Mouse (Mus musculus) layer of hippocampus, adult 2 months (tissue): ENCODE results near the gene Igsf8. TPM values are rescaled to one million over a fixed set of nuclear protein-coding genes. Genes with fewer than 3 reads are reported as not detected.
A peak's percentile ranks its signal among the peaks of the same experiment; 100 is the strongest.

ENCODE experiments used
- DNase-seq, 2 experiments: peaks; one replicate each; pipeline ENCODE4 v3.0.0; 2022; ENCODE audit warnings: low spot score in 2 of 2
- H3K27ac ChIP-seq: fragments of 200-600 bp; 2 replicates; pipeline ENCODE4 v1.8.1; 2022
- H3K4me3 ChIP-seq: fragments of 200-600 bp; 2 replicates; pipeline ENCODE4 v1.8.1; 2022; ENCODE audit warnings: mild to moderate bottlenecking
- CTCF ChIP-seq: fragments of 200-600 bp; conservative IDR thresholded peaks from 2 replicates; pipeline ENCODE4 v1.8.1; 2022; ENCODE audit warnings: antibody characterized with exemption, mild to moderate bottlenecking, moderate library complexity
- total RNA-seq, 2 experiments: library from RNA; stranded (reverse); gene quantifications; 2 replicates each; pipeline ENCODE4 v1.2.3; 2021

The Igsf8 gene
- total RNA-seq, 2 experiments from 2014 or later, result 255 to 257 TPM

- DNase-seq, result peak in 1 of 2 experiments; percentile 55
- Histone ChIP-seq H3K4me3 (no peak overlapping the region; the same call in 1 of the 2 replicates), H3K27ac (peak overlapping the region; percentile 93)
- no peak for TF ChIP-seq CTCF
These were observed 38.1 kb downstream of the Igsf8 start for GRCm38 (mm10) chr1:172299528-172299927.

- Histone ChIP-seq H3K27ac (peak overlapping the region; percentile 93), H3K4me3 (peak overlapping the region; percentile 27; the same call in 1 of the 2 replicates)
- peak; percentile 63 for TF ChIP-seq CTCF
- peak in 1 of 2 experiments; percentile 31 for DNase-seq
These were observed 38.8 kb downstream of the Igsf8 start for GRCm38 (mm10) chr1:172300247-172300646.

- no peak for DNase-seq
- Histone ChIP-seq H3K27ac (peak overlapping the region; percentile 93), H3K4me3 (no peak overlapping the region; the same call in 1 of the 2 replicates)
- TF ChIP-seq CTCF, result no peak
These were observed 39.7 kb downstream of the Igsf8 start for GRCm38 (mm10) chr1:172301180-172301579.

- H3K27ac ChIP-seq, result peak overlapping the region; percentile 93
- no peak for DNase-seq
- no peak for TF ChIP-seq CTCF
- no peak overlapping the region; the same call in 1 of the 2 replicates for H3K4me3 ChIP-seq
These were observed 40.9 kb downstream of the Igsf8 start for GRCm38 (mm10) chr1:172302311-172302710.

- DNase-seq, result no peak
- TF ChIP-seq CTCF, result no peak
- peak overlapping the region; percentile 93 for H3K27ac ChIP-seq
- H3K4me3 ChIP-seq, result no peak overlapping the region
These were observed 41.4 kb downstream of the Igsf8 start for GRCm38 (mm10) chr1:172302851-172303250.

- DNase-seq, result peak in 1 of 2 experiments; percentile 10
- H3K4me3 ChIP-seq, result no peak overlapping the region
- peak overlapping the region; percentile 93; the same call in 1 of the 2 replicates for H3K27ac ChIP-seq
- no peak for TF ChIP-seq CTCF
These were observed 43.0 kb downstream of the Igsf8 start for GRCm38 (mm10) chr1:172304443-172304842.

- Histone ChIP-seq H3K27ac (peak overlapping the region; percentile 53; the same call in 1 of the 2 replicates), H3K4me3 (no peak overlapping the region)
- no peak for TF ChIP-seq CTCF
These were observed 43.7 kb downstream of the Igsf8 start for GRCm38 (mm10) chr1:172305153-172305552.

GRCm38 (mm10) chr1:172305635-172306034 lies 44.2 kb downstream of the Igsf8 start:
- TF ChIP-seq CTCF, result peak; percentile 67
- no peak for DNase-seq
- H3K27ac ChIP-seq, result peak overlapping the region; percentile 77
- no peak overlapping the region for H3K4me3 ChIP-seq

More at GRCm38 (mm10) chr1:172305153-172305552, 43.7 kb downstream of the Igsf8 start:
- DNase-seq, result no peak

- no peak for TF ChIP-seq CTCF
- Histone ChIP-seq H3K4me3 (no peak overlapping the region), H3K27ac (peak overlapping the region; percentile 77)
- DNase-seq, result no peak
These were observed 44.8 kb downstream of the Igsf8 start for GRCm38 (mm10) chr1:172306196-172306595.

- no peak for TF ChIP-seq CTCF
- no peak overlapping the region for H3K4me3 ChIP-seq
- DNase-seq, result peak in 1 of 2 experiments; percentile 49
- H3K27ac ChIP-seq, result peak overlapping the region; percentile 96
These were observed 45.4 kb downstream of the Igsf8 start for GRCm38 (mm10) chr1:172306885-172307284.

- peak overlapping the region; percentile 96 for H3K27ac ChIP-seq
- no peak overlapping the region for H3K4me3 ChIP-seq
- DNase-seq, result peak in 1 of 2 experiments; percentile 11
- TF ChIP-seq CTCF, result no peak
These were observed 46.5 kb downstream of the Igsf8 start for GRCm38 (mm10) chr1:172307936-172308335.

GRCm38 (mm10) chr1:172308409-172308808 lies 47.0 kb downstream of the Igsf8 start:
- TF ChIP-seq CTCF, result no peak
- peak in 1 of 2 experiments; percentile 10 for DNase-seq
- peak overlapping the region; percentile 96 for H3K27ac ChIP-seq

GRCm38 (mm10) chr1:172309699-172310398 lies 48.4 kb downstream of the Igsf8 start:
- DNase-seq, result peak; percentile 88 to 93
- peak; percentile 72 for TF ChIP-seq CTCF
- H3K4me3 ChIP-seq, result peak overlapping the region; percentile 40
- H3K27ac ChIP-seq, result peak overlapping the region; percentile 100

More at GRCm38 (mm10) chr1:172308409-172308808, 47.0 kb downstream of the Igsf8 start:
- no peak overlapping the region for H3K4me3 ChIP-seq
